Mouse (Mus musculus) left cerebral cortex, adult 11 months (tissue): ENCODE results near the gene Sart3.

ENCODE experiments used
- DNase-seq: peaks from one replicate; pipeline ENCODE4 v3.0.0; 2022; ENCODE audit warnings: low spot score

Sart3 gene

GRCm38 (mm10) chr5:113725417-113725816 is 46.9 kb downstream of the Sart3 start:
- no peak for DNase-seq

- DNase-seq = peak; percentile 77
Observed at GRCm38 (mm10) chr5:113724446-113724845, 47.9 kb downstream of the Sart3 start, which contains the start of gene 1700069L16Rik. TSS of gene 1700069L16Rik (minus strand) at chr5:113724772.

- DNase-seq = no peak
Observed at GRCm38 (mm10) chr5:113723567-113724237, 48.6 kb downstream of the Sart3 start.

DNA sequence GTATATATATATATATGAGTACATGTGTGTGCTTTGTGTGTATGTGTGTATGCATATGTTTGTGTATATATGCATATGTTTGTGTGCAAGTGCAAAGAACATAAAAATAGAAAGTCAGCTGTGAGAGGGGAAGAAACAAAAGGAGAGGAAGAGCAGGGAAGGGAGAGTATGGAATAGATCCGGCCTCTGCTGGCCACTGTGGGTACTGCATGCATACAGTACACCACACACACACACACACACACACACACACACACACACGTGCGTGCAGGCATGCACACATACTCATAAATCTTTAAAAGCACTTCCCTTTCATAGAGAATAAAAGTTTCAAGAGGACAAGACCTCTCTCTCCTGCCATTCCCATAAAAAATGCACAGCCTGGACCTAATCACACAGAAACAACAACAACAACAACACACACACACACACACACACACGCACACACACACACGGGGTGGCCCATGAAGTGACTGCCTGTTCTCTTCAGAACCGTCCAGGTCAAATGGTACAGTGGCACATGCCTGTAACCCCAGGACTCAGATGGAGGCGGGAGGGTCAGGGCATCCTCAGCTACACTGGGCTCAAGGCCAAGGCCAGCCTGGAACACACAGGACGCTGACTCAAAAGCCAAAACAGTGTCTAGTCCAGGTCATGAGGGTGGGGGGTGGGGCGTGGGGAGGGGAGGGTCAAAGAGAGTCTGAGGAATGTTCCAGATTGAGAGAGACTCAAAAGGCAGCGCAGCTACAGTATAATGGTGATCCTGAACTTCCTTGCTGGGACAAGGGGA is 49.9 kb downstream of the Sart3 start:
- no peak for DNase-seq

- DNase-seq = no peak
Observed at GRCm38 (mm10) chr5:113719221-113719661, 53.1 kb downstream of the Sart3 start.

GRCm38 (mm10) chr5:113716581-113717388 is 55.5 kb downstream of the Sart3 start:
- DNase-seq = no peak

DNA sequence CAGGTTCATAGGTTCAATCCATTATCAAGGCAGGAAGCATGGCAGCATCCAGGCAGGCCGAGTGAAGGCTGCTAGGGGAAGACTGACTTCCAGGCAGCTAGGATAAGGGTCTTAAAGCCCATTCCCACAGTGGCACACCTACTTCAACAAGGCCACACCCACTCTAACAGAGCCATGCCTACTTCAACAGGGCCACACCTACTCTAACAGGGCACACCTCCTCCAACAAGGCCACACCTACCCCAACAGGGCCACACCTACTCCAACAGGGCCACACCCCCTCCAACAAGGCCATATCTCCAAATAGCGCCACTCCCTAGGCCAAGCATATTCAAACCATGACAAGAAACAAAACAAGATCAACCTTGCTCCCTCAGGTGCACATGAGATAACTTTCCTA is 59.4 kb downstream of the Sart3 start:
- no peak for DNase-seq

GRCm38 (mm10) chr5:113703803-113704585 is 68.3 kb downstream of the Sart3 start:
- DNase-seq = no peak

DNA sequence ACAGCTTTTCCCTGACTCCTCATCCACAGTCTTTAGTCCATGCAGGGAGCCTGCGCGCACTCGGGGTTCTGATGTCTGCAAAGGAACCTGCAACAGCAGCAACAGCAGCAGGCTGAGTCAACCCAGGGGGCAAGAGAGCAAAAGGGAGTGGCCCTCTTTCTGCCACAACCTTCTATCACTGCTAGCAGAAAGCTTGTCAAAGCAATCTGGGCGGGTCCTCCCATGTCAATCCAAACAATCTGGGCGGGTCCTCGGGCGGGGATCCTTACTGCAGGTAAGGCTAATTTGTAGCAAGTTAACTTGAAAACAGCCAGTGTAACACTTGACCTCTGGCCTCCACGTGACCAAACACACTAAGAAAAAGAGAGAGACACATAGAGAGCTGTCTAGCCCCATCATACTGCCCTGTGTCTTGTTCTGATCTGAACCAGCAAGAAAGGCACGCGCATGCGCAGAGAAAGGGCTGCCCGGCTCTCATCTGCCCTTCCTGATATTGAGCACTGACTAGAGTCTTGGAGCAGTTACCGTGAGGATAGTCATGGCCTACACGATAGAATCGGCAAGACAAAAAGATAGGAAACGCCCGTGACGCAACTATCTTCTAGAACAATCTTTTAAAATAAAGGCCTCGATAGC is 71.8 kb downstream of the Sart3 start:
- DNase-seq = no peak

DNA sequence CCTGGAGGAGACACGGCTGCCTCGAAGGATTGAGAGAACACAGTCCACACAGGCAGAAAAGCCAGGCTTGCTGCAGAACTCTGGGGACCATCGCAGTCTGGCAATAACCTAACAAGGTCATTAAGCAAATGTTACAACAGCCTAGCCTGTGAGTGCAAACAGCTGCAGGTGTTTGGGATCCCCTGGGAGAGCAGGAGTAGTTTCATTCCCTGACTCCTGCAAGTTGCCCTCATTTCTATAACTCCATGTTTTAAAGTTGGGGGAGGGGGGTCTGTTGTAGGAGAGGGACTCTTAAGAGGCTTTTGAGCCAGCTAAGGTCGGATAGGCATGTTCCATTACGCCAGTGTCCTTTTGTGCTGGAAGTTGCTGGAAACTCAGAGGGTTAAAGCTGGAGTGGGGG is 77.9 kb downstream of the Sart3 start:
- no peak for DNase-seq

GRCm38 (mm10) chr5:113694000-113694399 is 78.3 kb downstream of the Sart3 start:
- DNase-seq = no peak

GRCm38 (mm10) chr5:113693196-113693755 is 79.0 kb downstream of the Sart3 start:
- no peak for DNase-seq
